Mouse (Mus musculus): Measurements from ENCODE around the gene Osmr.

The Osmr gene

DNA sequence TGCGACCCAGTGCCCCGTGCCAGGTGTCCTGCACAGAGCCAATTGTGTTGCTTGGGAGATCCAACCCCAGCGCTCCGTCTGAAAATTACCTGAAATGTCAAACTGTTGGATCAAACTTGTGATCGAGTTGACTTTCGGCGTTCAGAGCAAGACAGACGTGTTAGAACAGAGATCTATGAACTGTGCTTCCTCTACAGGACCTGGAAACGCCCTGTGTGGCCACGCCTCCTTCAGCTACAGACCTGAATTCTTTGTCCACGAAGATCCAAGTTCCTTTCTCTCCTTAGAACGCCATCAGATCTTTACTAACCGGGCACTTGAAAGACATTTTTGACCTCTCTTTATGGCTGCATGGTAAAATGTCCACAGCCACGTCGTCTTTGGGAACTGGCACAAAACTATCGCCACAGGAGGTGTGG lies at the start of gene Osmr:
Osmr (minus strand) TSS at position 369 of the 419 bp plus-strand sequence.
- no peak for DNase-seq (ENCODE audit: low read depth, low spot score)

DNA sequence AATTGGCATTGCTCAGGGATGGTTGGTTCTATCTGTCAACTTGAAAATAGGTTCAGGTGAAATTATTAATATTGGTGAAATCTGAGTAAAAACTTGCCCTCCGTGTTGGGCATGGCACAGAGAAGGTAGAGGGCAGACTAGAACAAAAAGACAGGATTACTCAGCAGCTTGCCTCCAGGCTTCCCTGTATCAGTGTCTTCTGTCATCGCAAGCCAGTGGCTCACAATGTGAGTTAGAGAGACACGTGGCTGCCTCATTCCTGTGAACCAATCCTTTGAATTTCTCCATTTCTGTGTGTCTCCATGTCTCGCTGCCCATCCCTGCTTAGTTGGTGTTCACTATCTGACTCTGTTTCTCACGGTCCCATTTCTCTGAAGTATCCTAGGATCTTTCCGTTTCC lies 44.6 kb upstream of the Osmr start:
- no peak for DNase-seq (ENCODE audit: low read depth, low spot score)

DNA sequence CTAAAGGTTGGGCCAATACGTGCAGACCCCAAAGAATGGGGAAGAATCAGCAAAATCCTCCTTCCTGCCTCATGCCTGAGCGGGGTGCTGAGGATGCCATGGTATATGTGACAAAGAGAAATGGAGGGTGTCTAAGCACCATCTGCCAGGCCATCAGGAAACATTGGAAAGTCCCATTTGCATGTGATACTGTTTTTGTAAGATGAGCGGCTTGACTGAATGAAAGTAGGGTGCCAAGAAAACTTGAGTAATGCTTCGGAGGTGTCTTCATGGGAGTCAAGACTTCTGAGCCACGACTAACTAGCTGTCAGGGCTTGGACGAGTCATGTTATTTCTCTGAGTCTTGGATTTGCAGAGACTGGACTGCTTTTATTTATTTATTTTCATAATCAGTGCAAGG lies 39.4 kb upstream of the Osmr start:
- no peak for DNase-seq (ENCODE audit: low read depth, low spot score)

DNA sequence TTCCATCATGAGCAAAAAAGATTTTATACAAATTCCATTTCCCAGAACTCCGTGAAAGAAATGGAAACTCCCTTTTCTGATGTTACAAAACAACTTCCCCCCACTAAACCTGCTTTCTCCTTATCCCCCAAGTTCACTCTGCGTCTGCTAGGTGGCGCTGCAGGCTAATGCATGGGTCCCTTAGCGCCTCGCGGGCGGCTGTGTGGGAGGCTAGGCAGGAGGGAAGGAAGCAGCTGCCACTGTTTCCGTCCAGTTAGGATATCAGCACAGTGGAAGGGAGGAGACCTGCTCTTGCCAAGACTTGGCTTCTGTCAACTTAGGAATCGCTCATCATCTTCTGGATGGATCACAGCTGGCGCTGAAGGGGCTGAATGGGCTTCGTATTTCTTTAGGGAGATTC lies 34.9 kb upstream of the Osmr start:
- DNase-seq (ENCODE audit: low read depth, low spot score) = peak; percentile 69

DNA sequence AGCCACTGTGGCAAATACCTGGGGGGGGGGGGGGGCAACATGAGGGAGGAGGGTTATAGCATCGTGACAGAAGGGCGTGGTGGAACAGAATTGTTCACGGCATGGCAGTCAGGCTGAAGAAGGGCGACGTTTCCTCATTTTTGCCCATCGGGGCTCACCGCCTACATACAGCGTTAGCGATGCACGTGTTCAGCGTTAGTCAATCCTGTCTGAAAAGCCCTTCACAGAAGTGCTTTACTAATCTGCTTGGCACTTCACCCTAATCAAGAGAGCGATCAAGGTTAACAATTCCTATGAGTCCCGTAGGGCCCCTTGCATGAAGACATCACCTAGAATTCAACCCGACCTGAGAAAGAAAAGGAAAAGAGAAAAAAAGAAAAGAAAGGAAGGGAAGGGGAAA lies 34.3 kb upstream of the Osmr start:
- no peak for DNase-seq (ENCODE audit: low read depth, low spot score)

DNA sequence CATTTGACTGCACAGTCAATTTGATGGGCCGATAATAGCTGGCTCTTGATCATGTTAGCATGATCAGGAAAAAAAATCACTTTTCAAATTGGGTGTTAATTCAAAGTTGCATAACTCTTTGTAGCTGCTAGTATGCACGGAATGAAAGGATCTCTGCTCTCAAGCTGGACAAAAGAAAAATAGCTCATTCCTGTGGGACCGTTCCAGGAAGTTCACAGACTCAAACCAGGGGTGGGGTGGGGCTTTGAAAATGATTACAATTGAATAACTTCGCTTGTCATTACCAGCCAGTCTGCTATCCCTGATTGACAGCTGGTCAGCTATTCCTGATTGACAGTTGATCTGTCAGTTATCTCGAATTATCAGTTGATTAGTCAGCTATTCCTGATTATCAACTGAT lies 33.8 kb upstream of the Osmr start:
- DNase-seq (ENCODE audit: low read depth, low spot score) = no peak

DNA sequence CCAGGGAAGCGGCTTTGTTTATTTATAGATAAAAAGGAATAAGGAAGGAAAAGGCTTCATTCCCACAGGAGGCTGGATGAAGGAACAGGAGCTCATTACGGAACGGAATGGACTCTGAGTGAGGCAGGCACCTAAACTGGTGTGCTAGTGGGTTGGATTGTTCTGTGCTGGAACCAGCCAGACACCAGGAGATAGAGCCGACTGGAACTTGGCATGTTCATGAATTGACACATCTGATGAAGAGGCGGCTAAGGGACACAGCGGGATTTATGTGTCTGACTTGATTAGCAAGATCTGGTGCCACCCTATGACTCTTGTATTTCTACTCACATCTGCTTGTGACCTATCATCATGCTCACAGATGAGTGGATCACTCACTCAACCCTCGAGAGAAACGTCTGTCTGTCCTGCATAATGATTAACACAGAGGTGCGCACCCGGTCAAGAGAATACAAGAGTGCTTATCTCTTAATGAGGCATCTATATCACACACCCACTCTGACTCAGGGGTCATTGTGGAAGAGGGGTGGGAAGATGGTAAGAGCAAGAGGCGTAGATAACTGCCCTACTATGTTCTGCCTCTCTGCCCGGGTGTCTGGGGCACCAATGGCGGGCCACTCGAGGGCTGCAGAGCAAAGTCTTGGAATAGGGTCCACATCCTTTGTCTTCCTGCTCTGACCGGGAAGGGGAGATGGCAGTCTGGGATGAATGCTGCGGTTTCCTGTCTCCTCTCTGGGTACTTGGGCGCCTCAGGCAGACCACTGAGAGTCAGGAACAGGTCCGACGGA lies 31.7 kb upstream of the Osmr start:
- no peak for DNase-seq (ENCODE audit: low read depth, low spot score)

DNA sequence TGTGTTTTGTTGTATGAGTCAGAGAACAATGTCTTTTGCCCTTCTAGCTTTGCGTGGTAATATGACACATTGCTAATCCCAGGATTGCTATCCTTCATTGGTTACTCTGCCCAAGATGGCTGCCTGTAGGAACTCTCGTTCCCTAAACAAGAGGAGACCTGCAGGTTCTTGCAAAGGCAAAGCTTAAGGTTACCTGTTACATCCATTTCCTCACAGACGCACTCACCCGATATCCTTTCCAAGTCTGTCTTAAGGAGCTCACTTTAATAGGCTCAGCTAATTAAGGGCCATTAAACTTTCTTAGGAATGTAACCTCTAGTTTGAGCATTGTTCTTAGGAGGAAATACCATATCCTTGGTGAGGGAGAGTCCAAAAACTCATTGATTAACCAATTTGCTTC lies 31.0 kb upstream of the Osmr start:
- no peak for DNase-seq (ENCODE audit: low read depth, low spot score)

DNA sequence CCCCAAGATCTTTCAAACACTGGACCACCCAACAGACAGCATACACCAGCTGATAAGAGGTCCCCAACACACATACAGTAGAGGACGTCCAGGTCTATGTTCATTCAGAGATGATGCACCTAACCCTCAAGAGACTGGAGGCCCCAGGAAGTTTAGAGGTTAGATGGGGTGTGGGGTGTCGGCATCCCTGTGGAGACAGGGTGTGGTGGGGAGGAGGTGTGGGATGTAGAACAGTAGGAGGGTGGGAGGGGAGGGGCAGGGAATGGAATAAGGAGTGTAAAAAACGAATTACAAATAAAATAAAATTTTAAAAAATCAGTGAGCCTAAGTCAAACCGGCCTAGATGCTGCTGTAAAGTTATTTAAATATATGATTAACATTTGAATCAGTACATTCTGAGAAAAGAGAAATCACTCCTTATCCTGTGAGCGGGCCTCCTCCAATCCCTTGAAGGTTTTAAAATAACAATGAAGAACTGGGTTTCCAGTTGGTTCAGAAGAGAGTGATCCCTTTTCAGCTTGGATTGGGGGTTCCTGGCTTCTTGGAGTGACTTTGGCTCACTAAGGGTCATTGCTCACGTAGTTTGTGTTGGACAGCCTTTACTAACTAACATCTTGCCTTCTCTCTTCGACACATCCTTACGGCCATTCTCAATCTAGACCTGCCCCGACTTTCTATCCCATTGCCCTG lies 28.7 kb upstream of the Osmr start:
- DNase-seq (ENCODE audit: low read depth, low spot score) = no peak

DNA sequence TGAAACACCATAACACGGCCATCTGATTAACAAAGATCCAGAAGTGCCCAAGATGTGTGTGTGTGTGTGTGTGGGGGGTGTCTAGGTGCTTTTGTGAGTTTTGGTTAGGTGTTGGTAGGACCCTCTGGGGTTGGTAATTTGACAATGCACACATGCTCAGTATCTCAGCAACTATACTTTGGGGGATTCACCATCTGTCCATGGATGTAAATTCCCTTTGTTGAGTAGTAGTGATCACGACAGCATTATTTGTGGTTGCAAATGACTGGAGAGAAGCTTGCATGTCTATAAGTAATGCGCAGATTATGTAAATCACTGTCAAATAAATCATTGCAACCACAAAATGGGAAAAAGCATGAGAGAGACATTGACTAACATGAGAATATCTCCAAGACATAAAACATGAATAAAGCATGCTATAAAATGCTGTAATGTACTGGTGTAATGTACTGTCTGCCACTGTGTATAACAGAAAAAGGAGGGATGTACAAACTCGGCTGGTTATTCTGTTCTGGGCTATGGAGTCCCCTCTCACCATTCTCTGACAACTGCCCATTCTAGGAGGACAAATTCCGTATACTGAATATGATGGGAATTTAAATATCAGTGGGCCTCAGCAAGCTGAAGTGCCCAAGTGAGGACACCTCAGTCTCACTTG lies 27.3 kb upstream of the Osmr start:
- DNase-seq (ENCODE audit: low read depth, low spot score) = no peak

DNA sequence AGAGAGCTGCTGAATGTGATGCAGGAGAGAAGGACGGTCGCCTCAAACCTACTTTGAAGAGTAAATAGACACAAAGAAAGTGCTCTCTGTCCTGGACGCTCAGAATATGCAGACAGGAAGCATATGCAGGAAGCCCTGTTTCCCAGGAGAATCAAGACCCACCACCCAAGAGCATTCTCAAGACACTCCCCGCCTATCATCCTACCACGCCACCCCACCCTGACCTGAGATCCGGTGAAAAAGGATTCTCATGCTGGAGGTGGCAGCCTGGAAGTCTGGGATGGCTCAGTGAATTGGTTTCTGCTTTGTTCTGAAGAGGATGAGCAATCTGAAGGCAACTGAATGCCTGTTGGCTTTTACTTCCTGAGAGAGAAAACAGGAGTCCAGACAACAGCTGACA lies 26.5 kb upstream of the Osmr start:
- DNase-seq (ENCODE audit: low read depth, low spot score) = no peak

DNA sequence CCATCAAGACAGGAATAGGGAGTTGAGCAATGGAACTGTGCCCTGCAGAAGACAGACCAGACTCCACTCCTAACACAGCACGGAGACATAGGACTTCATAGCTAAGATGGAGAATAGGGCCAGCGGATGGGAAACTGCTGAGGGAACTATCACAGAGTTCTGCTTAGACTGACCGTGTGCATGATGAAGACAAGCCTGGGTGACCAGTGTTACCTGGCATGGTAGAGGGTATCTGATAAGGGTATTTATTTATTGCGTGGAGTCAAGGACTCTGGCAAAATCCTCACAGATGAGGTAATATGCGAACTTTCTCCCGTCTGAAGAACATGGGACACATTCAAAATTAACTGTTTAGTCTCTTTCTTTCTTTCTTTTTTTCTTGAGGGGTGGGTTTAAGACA lies 9.5 kb upstream of the Osmr start:
- no peak for DNase-seq (ENCODE audit: low read depth, low spot score)

DNA sequence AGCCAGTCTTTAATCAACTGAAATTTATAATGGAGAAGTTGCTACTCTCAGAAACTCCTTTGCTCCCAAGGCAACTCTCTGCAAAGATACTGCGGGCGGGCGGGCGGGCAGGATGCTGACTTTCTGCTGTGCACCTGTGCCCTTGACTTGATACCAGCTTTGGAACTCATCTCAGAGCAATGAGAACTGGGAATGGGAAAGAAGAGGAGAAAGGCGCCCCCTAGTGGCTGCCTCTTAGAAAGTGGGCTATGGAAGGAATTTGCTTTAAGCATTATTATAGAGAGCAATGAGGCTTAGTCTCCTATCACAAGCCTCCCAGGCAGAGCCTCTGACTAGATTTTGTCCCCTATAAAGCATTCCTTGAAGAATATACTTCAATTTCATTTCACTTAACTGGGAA lies 9.0 kb upstream of the Osmr start:
- DNase-seq (ENCODE audit: low read depth, low spot score) = no peak

DNA sequence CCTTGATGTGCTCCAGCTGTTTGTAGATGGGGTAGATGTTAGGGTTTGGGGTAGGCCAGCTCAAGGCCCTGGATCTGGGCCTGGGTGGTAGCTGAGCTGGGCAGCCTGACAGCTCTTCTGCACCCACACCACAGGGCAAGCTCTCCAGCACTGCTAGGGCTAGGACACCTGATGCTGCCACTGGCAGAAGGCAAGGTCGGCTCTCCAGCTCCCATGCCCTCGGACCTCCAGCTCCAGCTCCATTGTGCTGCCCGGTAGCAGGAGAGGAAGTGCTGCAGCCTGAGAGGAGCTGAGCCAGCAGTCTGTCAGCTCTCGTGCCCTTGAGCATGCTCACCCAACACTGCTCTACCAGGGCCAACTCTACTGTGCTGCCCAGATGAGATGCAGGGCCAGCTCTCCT lies 8.3 kb upstream of the Osmr start:
- DNase-seq (ENCODE audit: low read depth, low spot score) = no peak

DNA sequence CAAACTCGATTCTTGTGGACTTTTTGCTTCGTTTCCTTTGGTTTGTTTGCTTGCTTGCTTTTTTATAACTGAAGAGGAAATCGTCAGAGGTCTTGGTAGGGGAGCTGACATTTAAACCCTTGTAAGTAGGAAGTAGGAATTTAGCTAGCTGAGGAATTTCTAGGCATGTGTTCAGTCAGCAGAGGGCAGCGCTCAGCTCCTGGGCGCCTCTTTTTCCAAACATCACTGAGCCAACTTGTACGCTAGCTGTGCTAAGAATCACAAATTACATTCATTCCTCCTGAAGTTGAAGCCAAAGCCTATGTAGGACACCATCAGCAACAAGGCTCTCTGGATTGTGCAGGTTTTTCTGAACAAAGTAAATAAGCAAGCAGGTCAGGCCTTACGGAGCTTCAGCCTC lies 7.4 kb upstream of the Osmr start:
- no peak for DNase-seq (ENCODE audit: low read depth, low spot score)

DNA sequence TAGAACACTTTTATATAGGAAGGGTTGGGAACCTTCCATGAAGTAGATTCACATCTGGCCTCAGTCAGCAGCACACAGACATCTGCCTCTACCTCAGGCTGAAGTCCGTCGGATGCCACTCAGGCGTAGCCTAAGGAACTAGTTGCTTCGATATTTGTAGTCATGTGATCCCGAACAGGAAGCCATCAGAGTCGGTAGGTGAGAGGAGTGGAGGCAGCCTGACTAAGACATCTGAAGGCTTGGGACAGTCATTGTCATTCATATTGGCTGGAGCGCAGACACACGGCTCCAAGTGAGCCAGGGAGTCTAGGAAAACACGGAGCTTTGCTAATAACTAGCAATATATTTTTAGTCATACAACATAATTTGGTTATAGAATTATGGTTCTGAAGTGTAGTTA lies 6.4 kb upstream of the Osmr start:
- no peak for DNase-seq (ENCODE audit: low read depth, low spot score)

DNA sequence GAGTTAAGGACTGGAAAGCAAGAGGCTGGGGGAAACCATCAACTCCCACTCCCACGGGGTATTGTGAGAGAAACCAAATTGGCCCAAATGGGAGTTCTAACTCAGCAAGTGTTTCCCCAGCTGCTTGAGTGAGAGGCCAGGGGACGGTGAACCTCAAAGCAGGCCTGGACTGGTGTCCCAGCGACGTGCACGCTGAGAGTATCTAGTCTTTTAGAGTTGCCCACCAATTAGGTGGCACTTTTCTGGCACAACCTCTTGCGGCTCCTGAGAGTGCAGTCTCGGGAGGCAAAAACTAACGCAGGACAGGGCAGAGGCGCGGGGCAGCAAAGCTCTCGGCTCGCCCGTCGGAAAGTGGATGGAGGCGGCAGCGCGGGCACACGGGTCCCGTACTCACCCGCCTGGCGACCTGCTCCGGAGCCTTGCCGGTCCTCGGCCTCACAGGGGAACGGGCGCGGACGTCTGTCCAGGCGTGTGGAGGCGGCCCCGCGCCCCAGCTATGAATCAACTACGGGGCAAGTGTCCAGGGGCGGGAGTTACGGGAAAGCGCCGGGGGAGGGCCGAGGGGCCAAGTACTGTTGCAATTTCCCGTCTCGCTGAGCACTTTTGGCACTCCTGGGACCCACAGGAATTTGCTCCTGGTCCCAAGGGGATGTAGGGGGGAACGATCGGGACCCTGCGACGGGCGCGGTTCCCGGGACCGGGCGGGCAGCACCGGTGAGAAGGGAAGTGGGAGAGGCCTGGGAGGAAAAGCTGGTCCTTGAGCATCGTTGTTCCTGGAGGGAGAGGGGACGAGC lies 765 bp downstream of the Osmr start:
- no peak for DNase-seq (ENCODE audit: low read depth, low spot score)

DNA sequence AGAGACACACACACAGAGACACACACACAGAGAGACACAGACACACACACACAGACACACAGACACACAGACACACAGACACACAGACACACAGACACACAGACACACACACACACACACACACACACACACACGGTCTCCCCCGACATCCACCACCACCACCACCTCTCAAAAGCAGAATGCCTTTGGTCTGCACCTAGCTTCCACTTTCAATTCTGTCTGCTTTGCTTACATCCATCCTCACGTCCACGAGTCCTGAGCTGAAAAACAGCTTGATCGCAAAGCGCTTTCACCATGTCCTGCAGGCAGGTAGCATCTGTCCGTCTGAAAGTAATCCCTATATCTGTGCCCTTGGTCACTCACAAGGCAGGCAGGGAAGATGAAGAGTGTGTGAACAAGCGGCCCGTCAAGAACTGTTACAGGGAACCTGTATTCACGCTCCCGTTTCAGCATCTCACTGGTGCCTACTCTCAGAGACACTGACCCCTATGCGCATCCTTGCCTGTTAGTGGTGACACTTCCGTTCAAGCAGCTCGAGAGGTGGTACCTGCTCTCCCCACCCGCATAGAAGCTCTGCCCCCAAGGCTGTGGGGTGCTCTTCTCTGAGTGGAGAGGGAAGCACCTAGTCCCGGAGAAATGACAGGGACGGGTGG lies 1.5 kb downstream of the Osmr start:
- DNase-seq (ENCODE audit: low read depth, low spot score) = no peak

DNA sequence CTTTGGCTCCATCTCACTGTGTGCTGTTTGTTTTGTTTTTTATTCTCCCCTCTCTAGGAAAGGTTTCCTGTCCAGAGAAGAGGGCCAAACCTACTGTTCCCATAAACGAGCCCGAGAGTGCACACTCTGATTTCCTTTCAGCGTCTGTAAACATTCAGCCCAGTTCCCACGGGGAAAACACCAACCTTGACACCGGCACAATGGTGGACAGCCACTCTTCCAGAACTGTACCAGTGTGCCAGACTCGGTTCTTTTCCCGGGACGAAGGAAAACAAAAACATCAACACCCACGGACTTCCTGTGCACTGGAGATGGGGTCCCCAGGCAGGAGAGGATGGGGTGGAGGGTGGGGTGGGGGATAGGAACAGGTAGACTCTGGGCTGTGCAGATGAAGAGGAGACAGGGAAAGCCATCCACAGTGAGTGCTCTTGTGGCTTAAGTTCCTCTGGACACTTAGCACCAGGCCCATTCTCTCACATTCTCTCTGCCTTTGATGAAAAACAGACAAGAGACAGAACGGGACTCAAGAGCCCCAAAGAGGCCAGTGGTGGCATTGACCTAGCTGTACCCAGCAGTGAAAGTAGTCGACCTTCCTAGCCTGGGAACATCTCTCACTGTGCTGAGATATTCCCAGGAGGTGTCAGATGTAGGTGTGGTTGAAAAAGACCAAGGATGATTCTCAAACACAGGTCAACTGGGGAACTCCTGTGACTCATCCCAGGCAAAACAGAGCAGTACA lies 3.0 kb downstream of the Osmr start:
- DNase-seq (ENCODE audit: low read depth, low spot score) = no peak

DNA sequence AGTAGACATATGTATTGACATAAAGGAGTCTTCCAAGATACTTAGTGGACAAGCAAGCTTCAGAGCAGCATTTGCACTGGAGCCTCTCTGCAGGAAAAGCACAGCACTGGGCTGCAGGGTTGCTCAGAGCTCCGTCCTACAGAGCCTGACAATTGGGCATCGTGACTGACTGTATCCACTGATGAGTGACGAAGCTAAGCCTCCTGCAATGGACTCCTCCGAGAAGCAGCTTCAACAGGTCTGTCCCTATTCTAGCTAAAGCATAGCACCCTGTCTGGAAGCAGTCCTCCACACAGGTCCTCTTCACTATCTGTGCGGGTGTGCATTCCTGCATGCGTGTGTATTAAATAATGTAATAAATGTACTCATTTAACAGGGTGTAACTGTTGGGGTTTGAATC lies 7.9 kb downstream of the Osmr start:
- no peak for DNase-seq (ENCODE audit: low read depth, low spot score)

DNA sequence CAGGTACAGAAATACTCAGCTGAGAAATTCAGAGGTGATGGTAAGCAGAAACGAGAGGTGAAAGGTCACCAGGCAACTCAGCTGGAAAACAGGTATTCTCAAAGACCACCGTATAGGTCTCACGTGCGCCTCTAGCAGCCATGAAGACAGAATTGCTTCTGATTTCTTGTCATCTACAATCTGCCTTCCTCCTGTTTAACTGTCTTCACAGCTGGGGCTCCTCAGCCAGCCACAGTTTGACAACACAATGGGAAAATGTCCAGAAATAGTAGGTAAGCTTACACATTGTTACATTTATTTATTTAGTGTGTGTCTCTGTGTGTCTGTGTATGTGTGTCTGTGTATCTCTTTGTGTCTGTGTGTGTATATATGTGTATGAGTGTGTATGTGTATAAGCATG lies 12.6 kb downstream of the Osmr start:
- DNase-seq (ENCODE audit: low read depth, low spot score) = no peak
